Mouse (Mus musculus) heart, postnatal 0 days (tissue): Measurements from ENCODE around the gene Cotl1.

Source experiments
- CTCF ChIP-seq: IDR thresholded peaks from 2 replicates; pipeline ENCODE4 v1.5.1; 2016; ENCODE audit warnings: antibody characterized with exemption, control low read depth, low read depth
- EP300 ChIP-seq: IDR thresholded peaks from 2 replicates; pipeline ENCODE4 v1.6.1; 2016; ENCODE audit warnings: antibody characterized with exemption, low read depth

GRCm38 (mm10) chr8:119840905-119841411 lies 614 bp upstream of the Cotl1 start:
- TF ChIP-seq EP300 (no peak), CTCF (no peak)
